Mouse (Mus musculus) midbrain, postnatal 0 days (tissue): Measurements from ENCODE around the gene Psma5. TPM values are rescaled to one million over a fixed set of nuclear protein-coding genes. Genes with fewer than 3 reads are reported as not detected.

Source experiments
- ATAC-seq: fragments of 200-750 bp; cut with Nextera tagmentation; 2 replicates; pipeline ENCODE4 v1.8.0; 2017; ENCODE audit warnings: moderate number of reproducible peaks, mild to moderate bottlenecking, moderate TSS enrichment, moderate library complexity; ENCODE audit not compliant: low FRiP score
- DNase-seq: peaks from one replicate; pipeline ENCODE4 v3.0.0-alpha.2; 2015; ENCODE audit warnings: low spot score
- H3K27ac ChIP-seq: fragments of 300-500 bp; sonication (generic); 2 replicates; pipeline ENCODE4 v1.5.1; 2014; ENCODE audit warnings: low read depth, mild to moderate bottlenecking, low read length, mixed read lengths
- H3K27me3 ChIP-seq: fragments of 300-500 bp; sonication (generic); 2 replicates; pipeline ENCODE4 v1.6.1; 2014; ENCODE audit warnings: low read length, control low read depth, mixed read lengths; ENCODE audit not compliant: insufficient read depth
- H3K36me3 ChIP-seq: fragments of 300-500 bp; sonication (generic); 2 replicates; pipeline ENCODE4 v1.6.1; 2014; ENCODE audit warnings: low read length, control low read depth, mixed read lengths; ENCODE audit not compliant: insufficient read depth
- H3K4me1 ChIP-seq: fragments of 300-500 bp; sonication (generic); 2 replicates; pipeline ENCODE4 v1.6.1; 2014; ENCODE audit warnings: mild to moderate bottlenecking, control low read depth, antibody characterized with exemption, low read length, mixed read lengths; ENCODE audit not compliant: insufficient read depth
- H3K4me2 ChIP-seq: fragments of 300-500 bp; sonication (generic); 2 replicates; pipeline ENCODE4 v1.6.1; 2014; ENCODE audit warnings: low read depth, mild to moderate bottlenecking, low read length, mixed read lengths; ENCODE audit not compliant: poor library complexity, severe bottlenecking
- H3K4me3 ChIP-seq: fragments of 300-500 bp; sonication (generic); 2 replicates; pipeline ENCODE4 v1.5.1; 2014; ENCODE audit warnings: low read depth, mild to moderate bottlenecking, low read length, moderate library complexity
- H3K9ac ChIP-seq: fragments of 300-500 bp; sonication (generic); replicated peaks from 2 replicates; pipeline ENCODE4 v1.6.1; 2014; ENCODE audit warnings: mild to moderate bottlenecking, low read length, moderate library complexity, mixed read lengths; ENCODE audit not compliant: poor library complexity, severe bottlenecking
- H3K9me3 ChIP-seq: fragments of 300-500 bp; sonication (generic); 2 replicates; pipeline ENCODE4 v1.6.1; 2016; ENCODE audit warnings: low read length, control low read depth
- CTCF ChIP-seq: IDR thresholded peaks from 2 replicates; pipeline ENCODE4 v1.5.1; 2016; ENCODE audit warnings: antibody characterized with exemption, mild to moderate bottlenecking
- WGBS: fragments of 180-500 bp; shearing (Covaris S2); extraction: QIAGEN DNeasy Blood & Tissue Kit; methylation state at CpG from one replicate; pipeline ENCODE4 v1.1.7; 2014; 5-methylcytosine and 5-hydroxymethylcytosine counted together
- polyA plus RNA-seq: library from polyadenylated mRNA; unstranded; fragments of >200 nt; fragmentation: Nextera tagmentation; extraction: Ambion mirVana; gene quantifications from 2 replicates; pipeline ENCODE4 v1.2.1, GENCODE M21; 2015
- total RNA-seq: library from RNA; depleted of rRNA; stranded (reverse); fragments of >200 nt; gene quantifications from 2 replicates; pipeline ENCODE4 v1.2.3, GENCODE M21; 2014

Psma5 gene
- total and polyA plus RNA-seq, 2 experiments from 2014 or later: 93.3 to 221 TPM

DNA sequence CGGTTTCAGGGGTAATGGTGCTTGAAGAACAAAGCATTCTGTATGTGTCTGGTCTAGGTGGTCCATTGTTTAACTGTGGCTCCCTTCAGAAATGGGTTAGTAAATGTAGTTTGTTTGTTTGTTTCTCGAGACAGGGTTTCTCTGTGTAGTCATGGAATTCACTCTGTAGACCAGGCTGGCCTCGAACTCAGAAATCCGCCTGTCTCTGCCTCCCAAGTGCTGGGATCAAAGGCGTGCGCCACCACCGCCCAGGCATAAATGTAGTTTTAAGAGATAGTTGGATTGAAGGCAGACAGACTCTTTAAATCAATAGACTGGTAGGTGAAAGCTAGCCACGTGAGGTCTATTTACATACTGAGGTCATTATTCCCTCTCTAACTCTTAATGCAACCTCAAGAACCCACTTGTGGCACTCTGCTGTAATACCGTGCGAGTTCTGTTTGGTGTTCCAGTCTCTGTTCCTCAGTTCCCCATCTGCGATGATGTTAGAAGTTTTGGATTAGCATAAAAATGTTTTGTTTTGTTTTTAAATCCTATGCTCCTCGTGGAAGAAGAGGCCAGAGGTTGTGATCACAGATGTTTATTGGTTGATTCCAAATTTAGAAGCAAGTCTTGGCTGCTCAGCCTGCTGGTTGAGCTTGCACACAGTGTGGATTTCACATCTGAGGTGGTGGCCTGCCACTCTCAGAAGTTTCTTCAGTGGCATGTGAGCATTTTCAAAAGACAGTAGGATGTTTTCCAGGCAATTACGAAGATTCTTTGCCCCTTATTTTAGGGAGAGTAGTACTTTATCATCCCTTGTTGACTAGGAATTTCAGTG lies 32.8 kb downstream of the Psma5 start:
- Histone ChIP-seq H3K9ac (no peak overlapping the region), H3K4me1 (peaks cover 21% of the 10 kb centered on the region)
- no peak for ATAC-seq

DNA sequence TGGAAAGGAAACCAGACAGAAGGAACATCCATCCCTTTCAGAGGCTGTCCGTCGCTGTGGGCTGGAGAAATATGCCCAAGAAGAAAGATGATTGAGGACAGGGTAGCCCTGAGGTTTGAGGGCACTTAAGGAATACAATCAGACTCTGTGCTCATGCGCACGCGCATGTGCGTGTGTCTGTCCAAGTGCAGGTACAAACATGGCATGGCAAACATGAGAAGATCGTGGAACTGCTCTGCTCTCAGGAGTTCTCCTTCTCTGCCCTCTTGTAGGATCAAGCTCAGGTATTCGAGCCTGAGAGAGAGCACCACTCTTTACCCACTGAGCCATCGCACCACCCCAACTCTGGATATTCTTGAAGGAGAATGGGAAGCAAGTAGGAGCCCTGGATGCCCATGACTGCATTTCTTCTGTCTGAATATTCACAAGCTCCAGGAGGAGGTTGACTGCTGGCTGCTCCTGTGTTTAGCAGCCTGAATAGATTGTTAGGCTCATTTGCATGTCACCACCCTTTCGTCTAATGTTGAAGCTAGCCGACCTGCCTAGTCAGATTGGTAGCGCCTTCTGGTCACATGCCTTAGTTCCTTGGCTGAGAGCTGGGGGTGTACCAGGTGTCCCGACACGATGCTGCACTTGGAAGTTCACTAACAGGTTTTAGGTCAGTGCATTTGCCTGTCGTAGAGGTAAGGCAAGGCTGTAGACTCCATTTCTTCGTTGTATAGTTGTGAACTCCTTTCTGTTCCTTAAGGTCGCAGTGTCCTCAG lies 34.5 kb downstream of the Psma5 start:
- no peak for TF ChIP-seq CTCF
- Histone ChIP-seq H3K27ac (no peak overlapping the region), H3K4me1 (peaks cover 31% of the 10 kb centered on the region), H3K4me2 (no peak overlapping the region), H3K27me3 (no peaks in the 10 kb centered on the region), H3K36me3 (no peaks in the 10 kb centered on the region), H3K4me3 (no peak overlapping the region), H3K9ac (no peak overlapping the region), H3K9me3 (no peaks in the 10 kb centered on the region)
- DNase-seq: no peak
- WGBS: 73% methylated on average over 17 of the region's 17 CpGs
- ATAC-seq: no peak

More for the DNA sequence above, 32.8 kb downstream of the Psma5 start:
- Histone ChIP-seq H3K4me2 (no peak overlapping the region), H3K4me3 (no peak overlapping the region), H3K27me3 (no peaks in the 10 kb centered on the region), H3K36me3 (no peaks in the 10 kb centered on the region), H3K9me3 (no peaks in the 10 kb centered on the region), H3K27ac (no peak overlapping the region)
- TF ChIP-seq CTCF: no peak
- no peak for DNase-seq
- 86% methylated on average over 13 of the region's 13 CpGs for WGBS

DNA sequence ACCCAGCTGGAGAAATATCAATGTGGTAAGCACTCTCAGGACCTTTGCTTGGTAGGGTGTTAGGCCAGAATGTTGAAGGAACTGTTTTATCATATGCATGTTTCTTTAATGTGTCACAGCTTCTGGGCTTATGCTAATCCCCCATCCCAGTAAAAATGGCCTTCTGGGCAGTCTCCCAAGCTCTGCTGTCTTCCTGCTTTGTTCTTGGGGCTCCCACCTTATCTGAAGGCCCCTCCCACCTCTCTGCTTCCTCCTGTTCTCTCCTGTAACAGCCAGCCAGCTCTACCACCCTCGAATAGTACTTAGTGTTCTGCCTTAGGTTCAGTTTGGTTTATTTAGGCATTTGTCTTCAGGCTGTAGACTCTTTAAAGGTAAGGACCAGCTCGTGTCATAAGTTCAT lies 37.7 kb downstream of the Psma5 start:
- H3K4me3 ChIP-seq: no peak overlapping the region
- H3K4me1 ChIP-seq: peaks cover 26% of the 10 kb centered on the region
- 57% methylated on average over 2 of the region's 2 CpGs for WGBS
- H3K9me3 ChIP-seq: no peaks in the 10 kb centered on the region
- no peak for TF ChIP-seq CTCF
- H3K4me2 ChIP-seq: no peak overlapping the region
- H3K27ac ChIP-seq: no peak overlapping the region
- no peaks in the 10 kb centered on the region for H3K36me3 ChIP-seq
- DNase-seq (no peak), ATAC-seq (no peak)
- H3K27me3 ChIP-seq: no peaks in the 10 kb centered on the region
- H3K9ac ChIP-seq: no peak overlapping the region

DNA sequence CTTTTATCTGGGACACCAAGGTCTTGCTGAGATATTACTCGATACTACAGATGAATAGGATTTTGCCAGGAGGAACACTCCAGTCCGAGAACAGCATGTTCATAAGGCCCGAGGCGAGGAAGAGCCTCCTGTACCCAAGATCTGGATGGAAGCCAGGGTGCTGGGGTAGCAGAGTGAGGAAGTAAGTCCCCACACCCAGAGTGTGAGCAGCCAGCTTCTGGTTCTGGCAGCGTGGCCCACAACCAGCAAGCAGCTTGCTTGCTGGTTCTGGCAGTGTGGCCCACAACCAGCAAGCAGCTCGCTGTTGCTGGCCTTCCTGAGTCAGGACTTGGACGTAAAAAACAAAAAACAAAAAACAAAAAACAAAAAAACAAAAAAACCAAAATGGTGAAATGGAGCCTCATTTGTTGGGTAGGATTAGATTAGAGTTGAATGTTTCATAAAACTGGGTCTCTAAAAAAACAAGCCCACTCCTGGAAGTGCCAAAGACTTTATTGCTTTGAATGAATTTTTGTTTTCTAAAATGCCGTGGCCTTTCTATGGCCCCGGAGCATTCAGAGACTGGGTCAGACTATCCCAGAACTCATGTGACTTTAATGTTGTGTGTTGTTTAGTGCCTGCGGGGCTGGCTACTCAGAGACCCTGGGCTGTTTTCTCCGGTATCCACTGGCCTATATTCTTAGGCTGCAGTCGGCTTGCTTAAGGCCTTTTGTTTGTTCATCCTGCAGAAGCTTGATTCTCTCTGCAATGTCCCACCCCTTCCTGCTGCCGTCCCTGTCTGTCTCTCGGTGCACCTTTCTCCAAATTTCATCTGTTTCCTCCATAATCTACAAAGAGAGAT lies 38.9 kb downstream of the Psma5 start:
- Histone ChIP-seq H3K27me3 (no peaks in the 10 kb centered on the region), H3K36me3 (no peaks in the 10 kb centered on the region), H3K27ac (peak overlapping the region; percentile 69), H3K4me1 (peaks cover 26% of the 10 kb centered on the region), H3K4me2 (peak overlapping the region; percentile 37), H3K4me3 (no peak overlapping the region), H3K9ac (no peak overlapping the region), H3K9me3 (no peaks in the 10 kb centered on the region)
- DNase-seq (peak; percentile 27), ATAC-seq (peak; percentile 53; the same call in 1 of the 2 replicates)
- no peak for TF ChIP-seq CTCF
- WGBS: 25% methylated on average over 14 of the region's 14 CpGs

DNA sequence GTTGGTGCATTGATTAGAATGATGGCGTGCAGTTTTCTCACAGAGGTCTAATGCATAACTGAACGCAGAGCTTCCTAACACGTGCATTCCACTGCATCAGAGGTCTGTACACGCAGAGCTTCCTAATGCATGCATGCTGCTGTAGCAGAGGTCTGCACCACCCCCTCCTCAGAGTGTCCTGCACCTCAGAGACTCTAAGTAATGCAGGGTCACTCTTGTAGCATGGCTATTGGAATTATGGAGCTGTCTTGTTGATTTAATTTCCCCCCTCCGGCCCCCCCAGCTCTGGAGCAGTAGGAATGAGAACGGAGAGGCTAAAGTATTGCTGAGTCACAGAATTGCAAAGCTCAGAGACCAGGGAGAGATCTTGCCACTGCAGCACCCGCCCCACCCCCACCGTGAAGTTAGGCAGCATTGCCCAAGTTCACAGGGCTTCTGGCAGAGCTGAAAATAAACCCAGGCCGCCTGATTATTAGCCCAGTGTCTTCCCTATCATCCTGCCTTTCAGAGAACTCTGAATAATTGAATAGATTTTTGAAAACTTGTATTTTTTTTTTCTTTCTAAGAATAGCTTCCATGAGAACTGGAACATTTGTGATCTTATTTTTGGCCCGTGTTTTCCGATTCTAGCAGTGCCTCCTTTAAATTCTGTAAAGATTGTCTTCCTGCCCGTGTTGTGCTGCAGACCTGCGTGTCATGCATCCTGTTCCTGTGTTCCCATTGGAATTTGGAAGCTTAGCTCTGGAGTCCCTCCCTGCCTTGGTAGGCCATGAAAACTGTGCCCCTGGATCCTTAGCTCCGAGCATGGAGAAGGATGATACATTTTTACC lies 39.7 kb downstream of the Psma5 start:
- peak overlapping the region; percentile 37 for H3K4me2 ChIP-seq
- H3K27me3 ChIP-seq: no peaks in the 10 kb centered on the region
- H3K4me1 ChIP-seq: peaks cover 26% of the 10 kb centered on the region
- no peak overlapping the region for H3K9ac ChIP-seq
- peak overlapping the region; percentile 69 for H3K27ac ChIP-seq
- no peaks in the 10 kb centered on the region for H3K36me3 ChIP-seq
- ATAC-seq: peak; percentile 82
- TF ChIP-seq CTCF: no peak
- H3K4me3 ChIP-seq: no peak overlapping the region
- peak; percentile 55 for DNase-seq
- H3K9me3 ChIP-seq: no peaks in the 10 kb centered on the region
- whole genome bisulfite sequencing: 8% methylated on average over 14 of the region's 14 CpGs
